Mouse (Mus musculus) lung, postnatal 10 days (tissue): Measurements from ENCODE around the gene Osbpl10.

ENCODE experiments used
- DNase-seq: peaks from one replicate; pipeline ENCODE4 v3.0.0; 2021

The Osbpl10 gene

GRCm38 (mm10) chr9:115096481-115096880 is 118.1 kb downstream of the Osbpl10 start:
- DNase-seq: no peak

GRCm38 (mm10) chr9:115097340-115097739 is 119.0 kb downstream of the Osbpl10 start:
- no peak for DNase-seq

GRCm38 (mm10) chr9:115100181-115100915 is 122.0 kb downstream of the Osbpl10 start:
- no peak for DNase-seq

- no peak for DNase-seq
Measured at GRCm38 (mm10) chr9:115107430-115107829, 129.1 kb downstream of the Osbpl10 start.

GRCm38 (mm10) chr9:115110655-115111054 is 132.3 kb downstream of the Osbpl10 start:
- DNase-seq: no peak

- no peak for DNase-seq
Measured at GRCm38 (mm10) chr9:115117314-115117713, 138.9 kb downstream of the Osbpl10 start.

- DNase-seq: peak; percentile 67
Measured at GRCm38 (mm10) chr9:115120276-115120675, 141.9 kb downstream of the Osbpl10 start.

GRCm38 (mm10) chr9:115120678-115121224 is 142.4 kb downstream of the Osbpl10 start:
- peak; percentile 64 for DNase-seq

GRCm38 (mm10) chr9:115127342-115127741 is 149.0 kb downstream of the Osbpl10 start:
- DNase-seq: no peak

- no peak for DNase-seq
Measured at GRCm38 (mm10) chr9:115133926-115134325, 155.6 kb downstream of the Osbpl10 start.

- DNase-seq: no peak
Measured at GRCm38 (mm10) chr9:115134736-115135135, 156.4 kb downstream of the Osbpl10 start.

GRCm38 (mm10) chr9:115135352-115135751 is 157.0 kb downstream of the Osbpl10 start:
- DNase-seq: no peak

- DNase-seq: no peak
Measured at GRCm38 (mm10) chr9:115137858-115138257, 159.5 kb downstream of the Osbpl10 start.

- DNase-seq: peak; percentile 51
Measured at GRCm38 (mm10) chr9:115139597-115140332, 161.4 kb downstream of the Osbpl10 start.

GRCm38 (mm10) chr9:115147141-115147540 is 168.8 kb downstream of the Osbpl10 start:
- DNase-seq: no peak

- no peak for DNase-seq
Measured at GRCm38 (mm10) chr9:115147586-115148355, 169.4 kb downstream of the Osbpl10 start.

- no peak for DNase-seq
Measured at GRCm38 (mm10) chr9:115149011-115149756, 170.8 kb downstream of the Osbpl10 start.

GRCm38 (mm10) chr9:115161591-115161990 is 183.2 kb downstream of the Osbpl10 start:
- DNase-seq: no peak

GRCm38 (mm10) chr9:115163031-115163430 is 184.7 kb downstream of the Osbpl10 start:
- DNase-seq: peak; percentile 83

GRCm38 (mm10) chr9:115163693-115164092 is 185.3 kb downstream of the Osbpl10 start:
- no peak for DNase-seq

- no peak for DNase-seq
Measured at GRCm38 (mm10) chr9:115164351-115164750, 186.0 kb downstream of the Osbpl10 start.

GRCm38 (mm10) chr9:115165996-115166395 is 187.6 kb downstream of the Osbpl10 start:
- no peak for DNase-seq
